Mouse (Mus musculus) mesoderm, embryonic 11.5 days (tissue): ENCODE results near the gene Mmp28.
A peak's percentile ranks its signal among the peaks of the same experiment; 100 is the strongest.

Experiments used
- DNase-seq: peaks from one replicate; pipeline ENCODE4 v3.0.0-alpha.2; 2012; ENCODE audit warnings: low read depth, low spot score

The Mmp28 gene

DNA sequence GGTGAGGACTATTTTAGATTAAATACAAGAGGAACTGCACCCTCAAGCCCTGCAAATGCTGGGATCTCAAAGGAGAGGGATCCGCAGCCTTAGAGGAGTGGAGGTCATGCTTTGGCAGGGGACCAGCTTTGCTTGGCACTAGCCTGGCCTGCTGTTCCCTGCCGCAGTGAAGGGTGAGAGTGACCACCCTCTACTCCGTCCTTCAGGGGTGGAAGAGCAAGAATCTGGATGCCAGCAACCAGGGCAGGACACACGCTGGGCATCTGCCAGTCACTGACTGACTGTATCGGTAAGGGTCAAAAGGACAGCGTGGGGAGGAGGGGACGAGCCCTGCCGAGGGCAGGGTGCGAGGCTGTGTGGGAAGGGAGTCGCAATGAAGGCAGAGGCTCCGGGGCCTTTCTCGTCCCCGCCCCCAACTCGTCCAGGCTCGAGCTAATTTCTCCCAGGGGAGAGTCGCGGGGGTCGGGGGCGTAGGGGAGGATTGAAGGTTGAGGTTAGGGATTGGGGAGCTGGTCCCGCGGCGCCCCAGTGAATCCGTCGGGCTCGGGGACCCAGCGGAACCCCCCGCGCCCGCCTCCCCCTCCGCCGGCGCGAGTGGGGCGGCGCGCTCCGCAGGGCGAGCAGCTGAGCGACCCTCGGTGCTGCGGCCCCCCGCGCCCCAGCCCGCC, 53.6 kb downstream of the Mmp28 start, which contains the start of gene Rasl10b:
Gene Rasl10b (plus strand): TSS at position 51 of the 668 bp plus-strand sequence.
- peak; percentile 55 for DNase-seq

GRCm38 (mm10) chr11:83408242-83408641, 54.6 kb downstream of the Mmp28 start:
- DNase-seq: no peak

GRCm38 (mm10) chr11:83406391-83406790, 56.5 kb downstream of the Mmp28 start:
- no peak for DNase-seq

DNA sequence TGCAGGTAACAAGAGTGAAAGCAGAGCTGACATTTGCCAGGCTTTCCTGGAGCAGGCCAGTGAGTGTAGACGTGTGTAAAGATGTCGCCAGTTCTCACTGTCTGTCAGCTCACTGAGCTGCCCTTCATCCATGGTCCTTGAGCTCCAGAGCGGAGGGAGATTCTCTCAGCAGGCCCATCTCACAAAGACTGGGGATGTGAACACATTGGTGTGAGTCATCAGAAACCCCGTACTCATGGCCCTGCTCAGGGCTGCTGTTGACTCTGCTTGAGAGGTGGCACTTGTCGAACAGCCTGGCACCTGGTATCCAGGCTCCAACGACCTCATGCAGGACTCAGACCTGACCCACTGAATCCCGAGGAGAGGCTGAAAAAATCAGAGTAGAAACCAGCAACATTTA, 59.1 kb downstream of the Mmp28 start:
- no peak for DNase-seq

DNA sequence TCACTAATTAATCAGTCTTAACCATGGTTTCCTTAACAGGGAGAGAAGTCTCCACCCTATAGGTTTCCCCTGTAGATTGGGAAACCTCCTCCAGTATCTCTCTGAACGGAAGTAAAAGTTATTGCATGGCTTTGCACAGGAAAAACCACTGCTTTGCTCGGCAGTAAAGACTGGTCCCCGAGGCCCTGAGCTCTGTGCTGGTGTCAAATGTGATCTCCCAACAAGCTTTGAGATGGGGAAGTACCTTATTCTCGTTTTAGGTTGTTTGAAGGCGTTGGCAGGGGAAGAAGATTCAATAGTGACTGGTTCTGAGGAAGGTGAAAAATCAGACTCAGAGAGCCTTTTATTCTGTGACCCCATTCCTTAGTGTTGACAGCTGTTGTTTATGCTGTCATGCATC, 64.1 kb downstream of the Mmp28 start:
- no peak for DNase-seq

- no peak for DNase-seq
These were observed 65.2 kb downstream of the Mmp28 start for GRCm38 (mm10) chr11:83397626-83398025.

- DNase-seq: no peak
These were observed 68.0 kb downstream of the Mmp28 start for GRCm38 (mm10) chr11:83394802-83395439.

GRCm38 (mm10) chr11:83393062-83393461, 69.8 kb downstream of the Mmp28 start:
- DNase-seq: no peak
